Mouse (Mus musculus): ENCODE measurements around the gene Rapgef4.

DNA sequence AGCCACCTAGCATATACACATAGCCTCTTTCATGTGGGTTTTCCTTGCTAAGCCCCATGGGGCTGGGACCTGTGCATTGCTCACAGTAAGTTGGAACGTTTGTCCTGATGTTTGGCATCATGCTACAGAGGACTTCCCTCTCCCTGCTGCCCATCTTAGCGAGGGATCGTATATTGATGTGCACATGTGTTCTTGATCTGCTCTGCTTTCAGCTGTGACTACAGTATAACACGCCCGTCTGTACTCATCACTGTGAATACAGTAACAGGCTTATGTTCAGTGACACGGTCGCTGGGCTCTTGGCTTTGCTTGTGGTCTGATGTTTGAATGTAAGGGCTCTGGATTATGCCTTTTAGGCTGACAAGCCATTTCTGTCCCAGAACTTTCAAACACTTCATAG, 324.7 kb downstream of the Rapgef4 start:
- TF ChIP-seq POLR2A (IDR thresholded peaks at IDR 0.05; ENCODE audit: insufficient read depth, low read depth, low read length) (no peak), CTCF (IDR thresholded peaks at IDR 0.05) (no peak), EP300 (IDR thresholded peaks at IDR 0.05; ENCODE audit: insufficient read depth, low read depth, low read length) (no peak)

All from heart, adult 2 months (tissue).